24 mouse cellular contexts compared by ENCODE assay signal in the genomic region with DNA sequence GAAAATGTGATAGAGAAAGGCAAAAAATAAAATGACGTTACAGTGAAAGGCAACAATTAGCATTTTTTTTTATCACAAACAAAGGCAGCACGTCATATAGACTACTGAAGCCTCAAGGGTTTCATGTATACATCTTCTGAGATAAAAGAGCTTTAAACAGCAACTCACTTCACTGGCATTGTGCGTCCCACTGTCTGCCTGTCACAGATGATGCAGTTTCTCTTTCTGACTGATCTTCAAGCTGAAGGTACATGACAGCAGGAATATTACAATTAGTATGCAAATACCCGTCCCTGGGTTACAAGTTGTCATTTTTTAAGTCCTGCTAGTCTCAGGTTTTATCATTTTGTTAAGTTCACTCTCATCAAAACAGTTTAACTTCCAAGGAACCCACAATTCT. TPM values are rescaled to one million over a fixed set of nuclear protein-coding genes. Genes with fewer than 3 reads are reported as not detected.
A peak's percentile ranks its signal among the peaks of the same experiment; 100 is the strongest.
DNase-seq lines count a peak whose midpoint lies in the region; ATAC-seq and TF ChIP-seq lines count a peak whose summit lies in the region.
"Had no signal": no experiment of that assay in that cellular context is flagged by ENCODE, and none has a peak within 500 bp of the region (broad histone marks: within the 10 kb centered on the region; RNA-seq: fewer than 3 reads in every experiment).

No protein-coding gene starts in this region.

- 60% methylated on average over 4 of the region's 4 CpGs for WGBS in hindbrain, embryonic 12.5 days
- WGBS in hindbrain, embryonic 10.5 days = 75% methylated on average over 4 of the region's 4 CpGs
- 77% methylated on average over 4 of the region's 4 CpGs for WGBS in midbrain, embryonic 11.5 days
- 80% methylated on average over 4 of the region's 4 CpGs for WGBS in midbrain, embryonic 10.5 days

- in situ Hi-C loops in CH12.LX (cut with MboI; ENCODE audit: low pct_ligation_motif_present, low pct_unique_long_range_greater_than_20kb, low sequenced_read_pairs) = no loop called here

- H3K4me1 ChIP-seq in hindbrain, embryonic 12.5 days = no peaks in the 10 kb centered on the region
- H3K4me1 ChIP-seq in hindbrain, embryonic 10.5 days (replicated peaks) = no peaks in the 10 kb centered on the region
- H3K4me1 ChIP-seq in midbrain, embryonic 11.5 days (ENCODE audit: control insufficient read depth, insufficient read depth, low read length) = no peaks in the 10 kb centered on the region
- no peaks in the 10 kb centered on the region for H3K4me1 ChIP-seq in midbrain, embryonic 10.5 days
- H3K4me1 ChIP-seq in CH12.LX (ENCODE audit: control insufficient read depth in 1 of 2, insufficient read depth in 2 of 2) = peaks cover 3 to 17% of the 10 kb centered on the region in 2 experiments; a peak in 3 of 4 replicates
- H3K4me1 ChIP-seq: embryonic facial prominence, embryonic 12.5 days; heart, embryonic 15.5 days had no signal

- DNase-seq in hindbrain, embryonic 10.5 days (ENCODE audit: low spot score) = no peak
- DNase-seq in midbrain, embryonic 11.5 days (ENCODE audit: low spot score, missing footprints) = peak; percentile 78
- no peak for DNase-seq in midbrain, embryonic 10.5 days (ENCODE audit: low spot score)
- peak; percentile 44 for DNase-seq in CH12.LX (ENCODE audit: extremely low read depth)
- peak; percentile 41 for DNase-seq in brain, embryonic 14.5 days (ENCODE audit: low read depth)
- DNase-seq: adrenal gland, adult 8-10 months; adrenal gland, postnatal 36 days; cerebellum, adult 11 months; cerebellum, adult 8-10 months; gastrocnemius, postnatal 14 days; heart, adult 2 months; heart, postnatal 14 days had no signal

- no peak overlapping the region for H3K9ac ChIP-seq in hindbrain, embryonic 12.5 days
- no peak overlapping the region for H3K9ac ChIP-seq in midbrain, embryonic 11.5 days (ENCODE audit: low read length)
- H3K9ac ChIP-seq in CH12.LX (ENCODE audit: insufficient read depth, low read depth) = no peak overlapping the region; the same call in 1 of the 2 replicates
- H3K9ac ChIP-seq: embryonic facial prominence, embryonic 12.5 days; heart, embryonic 15.5 days had no signal

- TF ChIP-seq CTCF in CH12.LX (conservative IDR thresholded peaks at IDR 0.05 in 1 of 2, IDR thresholded peaks at IDR 0.05 in 1 of 2; ENCODE audit: low read depth in 2 of 2, low read length in 2 of 2) = no peak
- no peak for TF ChIP-seq CTCF in brain, embryonic 14.5 days (IDR thresholded peaks at IDR 0.05; ENCODE audit: borderline replicate concordance, extremely low read depth, insufficient read depth, insufficient read length)

- no peak overlapping the region for H3K4me3 ChIP-seq in hindbrain, embryonic 12.5 days
- no peak overlapping the region for H3K4me3 ChIP-seq in hindbrain, embryonic 10.5 days
- H3K4me3 ChIP-seq in midbrain, embryonic 11.5 days (ENCODE audit: low read depth, low read length) = no peak overlapping the region
- H3K4me3 ChIP-seq in midbrain, embryonic 10.5 days = no peak overlapping the region
- H3K4me3 ChIP-seq in CH12.LX (replicated peaks in 1 of 3; ENCODE audit: low read depth in 2 of 3, low read length in 2 of 3, poor library complexity in 1 of 3) = no peak overlapping the region
- H3K4me3 ChIP-seq: embryonic facial prominence, embryonic 12.5 days; heart, adult 2 months; heart, embryonic 15.5 days had no signal

- no peak for TF ChIP-seq POLR2A in CH12.LX (IDR thresholded peaks at IDR 0.05; ENCODE audit: low read depth, low read length)
- no peak for TF ChIP-seq POLR2A in brain, embryonic 14.5 days (IDR thresholded peaks at IDR 0.05; ENCODE audit: borderline replicate concordance, extremely low read depth, insufficient read depth, insufficient read length, poor library complexity, severe bottlenecking)

- dilution Hi-C loops in CH12.LX (cut with MboI; ENCODE audit: extremely low pct_ligation_motif_present, extremely low pct_unique_long_range_greater_than_20kb, low sequenced_read_pairs) = no loop called here

- H3K79me2 ChIP-seq in CH12.LX (replicated peaks; ENCODE audit: control insufficient read depth, extremely low read depth, insufficient read depth, poor library complexity, severe bottlenecking) = no peaks in the 10 kb centered on the region

- ATAC-seq in hindbrain, embryonic 12.5 days (ENCODE audit: low FRiP score) = 0 out of 2 replicates have a peak, but pooled peaks have one; percentile 35
- no peak for ATAC-seq in midbrain, embryonic 11.5 days (ENCODE audit: low FRiP score)

- no peaks in the 10 kb centered on the region for H3K9me3 ChIP-seq in hindbrain, embryonic 12.5 days (replicated peaks)
- no peaks in the 10 kb centered on the region for H3K9me3 ChIP-seq in hindbrain, embryonic 10.5 days
- no peaks in the 10 kb centered on the region for H3K9me3 ChIP-seq in midbrain, embryonic 11.5 days (ENCODE audit: control insufficient read depth, low read length)
- H3K9me3 ChIP-seq in midbrain, embryonic 10.5 days (replicated peaks) = no peaks in the 10 kb centered on the region
- no peaks in the 10 kb centered on the region for H3K9me3 ChIP-seq in CH12.LX (replicated peaks; ENCODE audit: low read length)
- H3K9me3 ChIP-seq: embryonic facial prominence, embryonic 12.5 days; G1E; heart, embryonic 15.5 days had no signal

- H3K36me3 ChIP-seq in hindbrain, embryonic 12.5 days = no peaks in the 10 kb centered on the region
- H3K36me3 ChIP-seq in hindbrain, embryonic 10.5 days = no peaks in the 10 kb centered on the region
- no peaks in the 10 kb centered on the region for H3K36me3 ChIP-seq in midbrain, embryonic 11.5 days (ENCODE audit: control insufficient read depth, insufficient read depth, low read length)
- H3K36me3 ChIP-seq in midbrain, embryonic 10.5 days = no peaks in the 10 kb centered on the region
- no peaks in the 10 kb centered on the region for H3K36me3 ChIP-seq in CH12.LX (replicated peaks in 1 of 2; ENCODE audit: control insufficient read depth in 1 of 2, insufficient read depth in 1 of 2, low read length in 1 of 2)
- H3K36me3 ChIP-seq: embryonic facial prominence, embryonic 12.5 days; G1E; heart, embryonic 15.5 days had no signal

- TF ChIP-seq RAD21 in CH12.LX (IDR thresholded peaks at IDR 0.05; ENCODE audit: low read depth, low read length) = no peak

- no peak overlapping the region for H3K4me2 ChIP-seq in hindbrain, embryonic 12.5 days (replicated peaks)
- H3K4me2 ChIP-seq in midbrain, embryonic 11.5 days = no peak overlapping the region
- H3K4me2 ChIP-seq in CH12.LX (ENCODE audit: insufficient read depth, low read depth, poor library complexity, severe bottlenecking) = peak overlapping the region; percentile 45; the same call in 1 of the 2 replicates
- H3K4me2 ChIP-seq: embryonic facial prominence, embryonic 12.5 days; heart, embryonic 11.5 days; heart, embryonic 15.5 days had no signal

- no peaks in the 10 kb centered on the region for H3K27me3 ChIP-seq in hindbrain, embryonic 12.5 days
- no peaks in the 10 kb centered on the region for H3K27me3 ChIP-seq in hindbrain, embryonic 10.5 days (ENCODE audit: insufficient read depth, poor library complexity, severe bottlenecking)
- H3K27me3 ChIP-seq in midbrain, embryonic 11.5 days (ENCODE audit: control insufficient read depth, insufficient read depth, low read length) = no peaks in the 10 kb centered on the region
- H3K27me3 ChIP-seq in midbrain, embryonic 10.5 days (ENCODE audit: low read depth, poor library complexity, severe bottlenecking) = no peaks in the 10 kb centered on the region
- H3K27me3 ChIP-seq in CH12.LX (replicated peaks) = no peaks in the 10 kb centered on the region
- H3K27me3 ChIP-seq: embryonic facial prominence, embryonic 12.5 days; heart, embryonic 15.5 days had no signal

- peak; percentile 28; the same call in 1 of the 2 replicates for TF ChIP-seq EP300 in CH12.LX (IDR thresholded peaks at IDR 0.05; ENCODE audit: low read length)

- no peak overlapping the region for H3K27ac ChIP-seq in hindbrain, embryonic 12.5 days
- no peak overlapping the region for H3K27ac ChIP-seq in hindbrain, embryonic 10.5 days
- H3K27ac ChIP-seq in midbrain, embryonic 11.5 days (ENCODE audit: low read depth, low read length) = no peak overlapping the region
- no peak overlapping the region for H3K27ac ChIP-seq in midbrain, embryonic 10.5 days (replicated peaks)
- no peak overlapping the region for H3K27ac ChIP-seq in CH12.LX (ENCODE audit: insufficient read depth, low read depth)
- H3K27ac ChIP-seq: embryonic facial prominence, embryonic 12.5 days; heart, adult 2 months; heart, embryonic 15.5 days had no signal

TF ChIP-seq in CH12.LX, 34 proteins besides CTCF, POLR2A, EP300 and RAD21:
- TF ChIP-seq JUND (conservative IDR thresholded peaks at IDR 0.05; ENCODE audit: low read depth, low read length) = 0 out of 2 replicates have a peak, but pooled peaks have one; percentile 8
- TF ChIP-seq IRF4 (IDR thresholded peaks at IDR 0.05; ENCODE audit: low read depth, low read length) = peak; percentile 65; the same call in 1 of the 2 replicates
- no peak for TF ChIP-seq ZMIZ1 (IDR thresholded peaks at IDR 0.05; ENCODE audit: low read depth, low read length)

RNA-seq across cellular contexts. Expression of a gene that starts 22.3 kb away (rescaled TPM):
- polyA plus RNA-seq in hindbrain, embryonic 12.5 days (2016; fragmentation: Nextera tagmentation; extraction: Ambion mirVana) = not detected in 2 replicates
- polyA plus RNA-seq in hindbrain, embryonic 10.5 days (2016; fragmentation: Nextera tagmentation; extraction: Ambion mirVana) = not detected in 2 replicates
- not detected in 2 replicates for polyA plus RNA-seq in midbrain, embryonic 11.5 days (2014; fragmentation: Nextera tagmentation; extraction: Ambion mirVana)
- not detected in 2 replicates for polyA plus RNA-seq in midbrain, embryonic 10.5 days (2016; fragmentation: Nextera tagmentation; extraction: Ambion mirVana)
- total RNA-seq in CH12.LX (2012; rRNA removed) (0.04 and 0.08 TPM in 2 replicates), CH12.LX (2014; rRNA removed) (0.07 and 0.35 TPM in 2 replicates)
- 0.07 and 0.09 TPM in 2 replicates for polyA plus RNA-seq in CH12.LX (2012; ENCODE audit: insufficient read length, low read depth)
- polyA plus RNA-seq in brain, embryonic 14.5 days (2012; rRNA removed) = not detected in 2 replicates
- total RNA-seq: adrenal gland, adult 8-10 months; adrenal gland, postnatal 36 days; common myeloid progenitor, adult 5-6 weeks; gastrocnemius, adult 18-20 months; gastrocnemius, postnatal 14 days; heart, adult 2 months; heart, postnatal 14 days; hematopoietic stem cell, adult 5-6 weeks had no signal
- polyA plus RNA-seq: embryonic facial prominence, embryonic 12.5 days; forebrain, embryonic 11.5 days; G1E; gonadal fat pad, adult 2 months; heart, adult 2 months; heart, embryonic 11.5 days; heart, embryonic 15.5 days; hindbrain, embryonic 16.5 days; intestine, embryonic 14.5 days had no signal

Comparison
In these comparisons a context has a peak if more than half of its experiments do, and no peak if none do; other contexts are left out.
1. DNase-seq: peak in midbrain, embryonic 11.5 days (single experiment), CH12.LX (single experiment) and brain, embryonic 14.5 days (single experiment); none in hindbrain, embryonic 10.5 days (single experiment) and midbrain, embryonic 10.5 days (single experiment).